Mouse (Mus musculus) liver, embryonic 12.5 days (tissue): Measurements from ENCODE around the gene Lin28a. TPM values are rescaled to one million over a fixed set of nuclear protein-coding genes. Genes with fewer than 3 reads are reported as not detected.

Experiments used
- ATAC-seq: fragments of 200-750 bp; cut with Nextera tagmentation; 2 replicates; pipeline ENCODE4 v1.8.0; 2017; ENCODE audit warnings: moderate number of reproducible peaks, mild to moderate bottlenecking, moderate library complexity
- H3K27ac ChIP-seq: fragments of 300-500 bp; sonication (generic); 2 replicates; pipeline ENCODE4 v1.5.1; 2016; ENCODE audit warnings: mild to moderate bottlenecking
- H3K27me3 ChIP-seq: fragments of 300-500 bp; sonication (generic); replicated peaks from 2 replicates; pipeline ENCODE4 v1.6.1; 2016; ENCODE audit warnings: mild to moderate bottlenecking, moderate library complexity
- H3K36me3 ChIP-seq: fragments of 300-500 bp; sonication (generic); 2 replicates; pipeline ENCODE4 v1.6.1; 2016; ENCODE audit warnings: mild to moderate bottlenecking, moderate library complexity
- H3K4me1 ChIP-seq: fragments of 300-500 bp; sonication (generic); 2 replicates; pipeline ENCODE4 v1.6.1; 2016
- H3K4me2 ChIP-seq: fragments of 300-500 bp; sonication (generic); 2 replicates; pipeline ENCODE4 v1.6.1; 2016; ENCODE audit warnings: mild to moderate bottlenecking, moderate library complexity
- H3K4me3 ChIP-seq: fragments of 300-500 bp; sonication (generic); 2 replicates; pipeline ENCODE4 v1.5.1; 2016; ENCODE audit warnings: mild to moderate bottlenecking, moderate library complexity
- H3K9ac ChIP-seq: fragments of 300-500 bp; sonication (generic); 2 replicates; pipeline ENCODE4 v1.6.1; 2016; ENCODE audit warnings: mild to moderate bottlenecking, moderate library complexity
- H3K9me3 ChIP-seq: fragments of 300-500 bp; sonication (generic); replicated peaks from 2 replicates; pipeline ENCODE4 v1.6.1; 2016; ENCODE audit warnings: mild to moderate bottlenecking, moderate library complexity
- WGBS: fragments of 180-500 bp; shearing (Covaris S2); methylation state at CpG from one replicate; pipeline ENCODE4 v1.1.7; 2016; ENCODE audit not compliant: insufficient replicate concordance; 5-methylcytosine and 5-hydroxymethylcytosine counted together
- polyA plus RNA-seq: library from polyadenylated mRNA; unstranded; fragments of >200 nt; fragmentation: Nextera tagmentation; extraction: Ambion mirVana; gene quantifications from 2 replicates; pipeline ENCODE4 v1.2.1, GENCODE M21; 2016

Lin28a gene
- polyA plus RNA-seq, 1 experiment from 2014 or later = 5.8 TPM

DNA sequence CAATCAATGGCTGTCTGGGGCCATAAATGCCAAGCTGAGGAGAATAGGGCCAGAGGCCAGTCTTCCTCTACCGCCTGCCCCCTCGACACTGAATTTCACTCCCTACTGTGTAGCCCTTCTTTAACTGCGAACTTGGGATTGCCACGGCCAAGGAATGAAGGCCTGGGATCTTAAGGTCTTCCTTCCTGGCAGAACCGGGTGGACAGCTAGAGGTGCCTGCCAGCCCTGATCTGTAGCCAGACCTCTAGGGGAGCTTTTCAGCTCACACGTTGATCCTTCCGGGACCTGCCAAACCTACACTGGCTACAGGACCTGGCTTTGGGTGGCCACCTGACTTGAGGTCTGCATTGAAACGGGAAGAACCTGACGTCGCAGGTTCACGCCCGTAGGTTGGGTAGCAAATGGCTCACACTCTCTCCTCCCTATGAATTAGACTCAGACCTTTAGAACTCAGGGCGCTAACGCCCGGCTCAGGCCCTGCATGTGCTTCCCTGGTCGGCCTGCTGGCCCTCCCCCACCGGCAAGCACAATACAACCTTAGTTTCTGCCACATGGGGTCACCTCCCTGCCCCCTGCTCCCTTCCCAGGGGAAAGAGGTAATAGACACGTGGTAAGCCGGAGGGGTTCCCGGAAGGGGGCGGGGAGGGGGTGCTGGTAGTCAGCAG lies 1.3 kb downstream of the Lin28a start:
- Histone ChIP-seq H3K4me3 (peak overlapping the region; percentile 44), H3K9ac (no peak overlapping the region; the same call in 1 of the 2 replicates), H3K27ac (peak overlapping the region; percentile 65), H3K27me3 (peaks cover 59% of the 10 kb centered on the region), H3K36me3 (no peaks in the 10 kb centered on the region), H3K4me2 (peak overlapping the region; percentile 53), H3K9me3 (no peaks in the 10 kb centered on the region), H3K4me1 (peaks cover 20% of the 10 kb centered on the region)
- peak; percentile 30; the same call in 1 of the 2 replicates for ATAC-seq
- 7% methylated on average over 21 of the region's 21 CpGs for WGBS

DNA sequence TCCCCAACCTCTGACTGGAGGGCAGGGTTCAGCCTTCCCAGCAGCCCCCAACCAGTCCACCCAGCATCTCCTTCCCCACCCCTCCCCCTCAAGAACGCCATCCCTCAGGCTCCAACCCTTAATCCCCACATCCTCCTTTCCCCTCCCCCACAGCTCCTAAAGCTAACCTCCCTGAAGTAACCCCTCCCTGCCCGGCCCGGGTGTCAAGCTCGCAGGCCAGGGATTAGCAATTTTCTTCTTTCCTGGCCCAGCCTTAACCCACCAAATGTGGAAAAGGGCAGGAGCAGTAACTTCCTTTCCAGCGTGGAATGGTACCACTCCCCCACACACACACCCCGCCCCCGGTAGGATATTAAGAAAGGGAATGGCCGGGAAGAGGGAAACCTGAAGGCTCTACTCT lies 1.9 kb downstream of the Lin28a start:
- Histone ChIP-seq H3K9ac (no peak overlapping the region), H3K9me3 (no peaks in the 10 kb centered on the region), H3K4me3 (peak overlapping the region; percentile 44; the same call in 1 of the 2 replicates), H3K27ac (no peak overlapping the region), H3K27me3 (peaks cover 65% of the 10 kb centered on the region), H3K4me1 (peaks cover 26% of the 10 kb centered on the region), H3K4me2 (peak overlapping the region; percentile 53), H3K36me3 (no peaks in the 10 kb centered on the region)
- ATAC-seq = no peak
- WGBS = 6% methylated on average over 8 of the region's 8 CpGs

DNA sequence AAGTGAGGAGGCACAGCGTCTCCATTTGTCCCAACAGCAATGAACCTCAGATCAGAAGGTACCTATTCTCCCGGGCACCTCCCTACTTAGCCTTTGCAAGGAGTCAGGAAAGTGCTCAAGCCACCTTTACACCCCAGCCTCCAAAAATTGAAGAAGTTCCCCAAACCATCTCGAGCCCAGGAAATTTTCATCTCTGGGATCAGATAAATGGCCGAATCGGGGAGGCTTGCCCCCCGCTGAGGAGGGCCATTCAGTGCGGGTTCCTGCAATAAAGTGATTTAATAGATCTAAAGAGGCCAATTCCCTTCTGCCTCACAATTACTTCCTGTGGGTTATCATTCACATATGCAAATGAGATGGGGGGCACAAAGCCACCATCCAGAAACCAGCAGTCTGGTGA lies 2.4 kb downstream of the Lin28a start:
- H3K36me3 ChIP-seq = no peaks in the 10 kb centered on the region
- 19% methylated on average over 7 of the region's 7 CpGs for WGBS
- peaks cover 69% of the 10 kb centered on the region for H3K27me3 ChIP-seq
- no peak overlapping the region for H3K4me3 ChIP-seq
- ATAC-seq = no peak
- H3K4me2 ChIP-seq = peak overlapping the region; percentile 53; the same call in 1 of the 2 replicates
- H3K9ac ChIP-seq = no peak overlapping the region
- no peaks in the 10 kb centered on the region for H3K9me3 ChIP-seq
- H3K4me1 ChIP-seq = peaks cover 31% of the 10 kb centered on the region
- H3K27ac ChIP-seq = no peak overlapping the region

DNA sequence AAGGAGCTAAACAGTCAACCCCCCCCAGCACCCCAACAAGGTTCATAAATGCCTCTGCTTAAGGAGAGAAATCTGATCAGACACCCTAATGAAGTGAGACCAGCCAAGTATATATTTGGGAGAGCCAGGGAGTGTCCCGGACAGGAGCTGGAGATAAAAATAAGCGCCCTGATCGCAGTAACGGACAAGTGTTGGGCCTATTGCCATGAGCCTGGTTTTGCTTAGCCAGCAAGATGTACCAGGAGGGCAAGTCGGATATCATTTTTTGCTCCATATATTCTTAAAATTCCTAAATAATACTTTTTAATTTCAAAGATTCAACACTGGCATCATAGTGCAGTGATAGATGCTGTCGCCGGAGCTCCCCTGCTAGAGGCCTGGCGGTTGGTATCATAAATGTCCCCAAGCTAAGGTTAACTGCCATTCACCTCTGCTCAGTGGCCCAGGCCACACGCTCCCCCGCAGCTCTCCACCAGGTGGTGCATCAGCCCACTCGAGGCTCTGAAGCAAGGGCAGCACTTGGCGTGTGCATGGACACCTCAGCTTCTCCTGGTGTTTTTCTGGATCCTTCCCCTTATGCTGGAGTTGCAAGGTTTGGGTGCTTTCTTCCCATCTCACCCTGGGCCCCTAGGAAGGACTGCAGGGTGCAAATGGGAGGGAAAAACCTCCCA lies 5.6 kb downstream of the Lin28a start:
- Histone ChIP-seq H3K36me3 (no peaks in the 10 kb centered on the region), H3K4me3 (no peak overlapping the region), H3K9ac (no peak overlapping the region), H3K4me2 (no peak overlapping the region), H3K27ac (no peak overlapping the region), H3K27me3 (peaks cover 43% of the 10 kb centered on the region), H3K9me3 (no peaks in the 10 kb centered on the region), H3K4me1 (peaks cover 29% of the 10 kb centered on the region)
- ATAC-seq = no peak
- WGBS = 51% methylated on average over 12 of the region's 12 CpGs

DNA sequence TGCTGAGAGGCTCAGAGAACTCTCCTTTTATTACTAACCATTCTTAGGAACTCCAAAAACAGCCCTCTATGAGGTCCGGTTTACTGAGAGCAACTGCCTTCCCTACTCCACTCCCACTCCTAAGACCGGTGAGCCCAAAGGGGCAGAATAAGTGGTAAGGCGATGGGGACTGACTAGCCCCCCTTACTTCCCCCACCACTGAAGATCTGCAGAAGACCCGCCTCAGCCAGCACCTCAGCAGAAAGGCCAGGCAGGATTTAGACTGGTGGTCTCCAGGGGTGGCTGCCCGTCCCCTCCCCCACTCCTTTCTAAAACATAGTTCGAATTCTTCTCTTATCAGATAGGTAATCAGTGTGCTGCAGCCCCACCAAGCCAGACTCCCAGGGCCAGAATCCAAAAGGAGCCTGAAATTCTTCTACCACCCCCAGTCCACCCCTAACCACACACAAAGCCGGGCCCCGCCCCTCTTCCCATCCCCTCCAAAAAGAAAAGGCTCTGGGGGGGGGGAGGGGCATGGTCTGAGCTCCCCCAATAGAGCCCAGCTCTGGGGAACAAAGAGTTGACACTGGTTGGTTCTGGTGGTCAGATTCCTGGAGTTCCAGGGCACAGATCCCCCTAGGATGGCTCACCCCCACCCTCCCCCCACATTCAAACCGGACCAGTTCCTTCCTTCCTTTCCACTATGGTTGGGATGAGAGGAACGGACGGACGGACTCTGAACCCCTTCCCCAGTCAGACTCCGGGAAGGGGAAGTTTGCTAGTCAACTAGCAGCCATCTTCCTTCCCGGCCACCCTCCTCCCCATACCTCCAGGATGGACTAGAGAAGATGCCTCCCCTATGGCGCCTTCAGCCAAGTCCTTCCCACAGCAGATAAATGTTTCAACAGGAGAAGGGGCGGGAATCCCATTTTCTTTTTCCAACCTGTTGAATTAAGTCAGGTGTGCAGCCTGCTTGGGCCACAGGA lies 6.9 kb downstream of the Lin28a start:
- Histone ChIP-seq H3K4me2 (peak overlapping the region; percentile 44), H3K9me3 (no peaks in the 10 kb centered on the region), H3K27me3 (peaks cover 30% of the 10 kb centered on the region), H3K9ac (peak overlapping the region; percentile 6; the same call in 1 of the 2 replicates), H3K4me1 (peaks cover 22% of the 10 kb centered on the region), H3K36me3 (no peaks in the 10 kb centered on the region), H3K27ac (no peak overlapping the region), H3K4me3 (0 out of 2 replicates have a peak overlapping the region, but pooled peaks have one; percentile 2)
- no peak for ATAC-seq
- WGBS = 10% methylated on average over 16 of the region's 16 CpGs

DNA sequence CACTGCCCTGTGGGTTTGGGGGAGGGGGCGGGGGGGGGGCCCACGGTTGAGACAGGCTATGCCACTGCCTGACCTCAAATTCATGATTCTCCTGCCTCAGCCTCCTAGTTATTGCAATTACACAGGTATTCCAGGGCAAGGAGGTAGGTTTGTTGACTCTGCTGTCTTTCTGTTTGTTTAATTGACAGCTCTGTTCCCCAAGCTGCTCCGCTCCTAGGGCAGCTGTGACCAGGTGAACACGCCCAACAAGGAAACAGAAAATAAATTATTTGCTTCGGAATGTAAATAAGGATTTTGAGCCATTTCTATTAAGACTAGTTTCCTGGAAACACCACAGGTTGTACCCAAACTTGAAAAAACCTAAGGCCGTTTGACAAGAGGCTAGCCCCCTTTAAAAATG lies 8.9 kb downstream of the Lin28a start:
- Histone ChIP-seq H3K9ac (no peak overlapping the region), H3K27ac (no peak overlapping the region), H3K27me3 (peaks cover 14% of the 10 kb centered on the region), H3K4me1 (peaks cover 18% of the 10 kb centered on the region), H3K36me3 (0 out of 2 replicates have a peak, but pooled peaks cover 4% of the 10 kb centered on the region), H3K9me3 (no peaks in the 10 kb centered on the region), H3K4me2 (no peak overlapping the region), H3K4me3 (no peak overlapping the region)
- WGBS = 54% methylated on average over 6 of the region's 6 CpGs
- no peak for ATAC-seq

DNA sequence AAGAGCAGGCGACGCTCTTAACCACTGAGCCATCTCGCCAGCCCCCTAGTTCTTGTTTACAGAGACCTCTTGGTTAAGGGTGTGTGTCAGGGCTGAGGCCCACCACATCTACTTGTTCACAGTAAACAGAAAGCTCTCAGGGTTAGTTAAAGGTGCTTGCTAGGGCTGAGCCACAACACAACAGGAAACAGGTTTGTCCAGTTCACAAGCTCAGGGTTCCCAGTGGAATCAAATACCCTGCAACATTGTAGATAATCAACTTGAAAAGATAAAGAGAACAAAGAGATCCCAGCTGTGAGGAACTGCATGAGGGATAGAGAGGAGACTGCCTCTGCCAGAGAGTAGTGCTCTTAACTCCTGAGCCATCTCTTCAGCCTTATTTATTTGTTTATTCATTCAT lies 11.8 kb downstream of the Lin28a start:
- ATAC-seq = no peak
- Histone ChIP-seq H3K4me1 (peaks cover 10% of the 10 kb centered on the region), H3K36me3 (0 out of 2 replicates have a peak, but pooled peaks cover 4% of the 10 kb centered on the region), H3K9me3 (no peaks in the 10 kb centered on the region), H3K4me3 (no peak overlapping the region), H3K9ac (no peak overlapping the region), H3K27ac (no peak overlapping the region), H3K4me2 (no peak overlapping the region), H3K27me3 (peaks cover 5% of the 10 kb centered on the region)
- WGBS = 76% methylated on average over 3 of the region's 3 CpGs

DNA sequence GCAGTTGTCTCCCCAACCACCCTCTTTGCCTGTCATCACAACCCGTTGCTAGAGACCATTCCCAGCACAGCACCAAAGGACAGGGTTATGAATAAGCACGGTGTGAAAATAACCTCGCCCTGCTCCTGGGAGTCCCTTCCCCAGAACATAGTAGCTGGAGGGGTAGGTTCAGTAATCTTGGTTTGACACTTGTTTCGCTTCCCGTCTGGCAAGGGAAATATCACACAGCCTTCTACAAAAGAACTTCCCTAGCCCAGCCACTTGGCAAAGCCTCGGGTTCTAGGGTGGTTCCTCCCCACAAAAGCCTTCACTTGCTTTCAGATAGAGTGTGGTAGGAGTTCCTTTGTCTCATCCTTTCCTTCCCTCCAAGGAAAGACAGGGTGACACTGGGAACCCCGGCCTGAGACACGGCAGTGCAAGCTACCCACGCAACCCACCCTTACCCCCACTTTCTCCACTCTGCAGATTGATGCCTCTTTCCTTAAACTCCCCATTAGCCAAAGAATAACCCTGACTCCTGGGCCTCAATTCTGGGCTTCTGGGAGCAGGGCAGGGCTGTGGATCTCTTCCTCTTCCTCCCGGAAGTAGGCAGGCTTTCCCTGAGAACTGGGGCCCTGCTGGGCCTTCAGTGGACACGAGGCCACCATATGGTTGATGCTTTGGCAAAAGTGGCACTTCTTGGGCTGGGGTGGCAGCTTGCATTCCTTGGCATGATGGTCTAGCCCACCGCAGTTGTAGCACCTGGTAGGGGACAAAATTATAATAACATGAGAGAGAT lies 12.9 kb downstream of the Lin28a start:
- no peak overlapping the region for H3K9ac ChIP-seq
- 64% methylated on average over 12 of the region's 12 CpGs for WGBS
- no peak overlapping the region for H3K4me2 ChIP-seq
- peaks cover 8% of the 10 kb centered on the region for H3K4me1 ChIP-seq
- no peak overlapping the region for H3K27ac ChIP-seq
- no peak for ATAC-seq
- no peak overlapping the region for H3K4me3 ChIP-seq
- H3K9me3 ChIP-seq = no peaks in the 10 kb centered on the region
- no peaks in the 10 kb centered on the region for H3K27me3 ChIP-seq
- H3K36me3 ChIP-seq = 0 out of 2 replicates have a peak, but pooled peaks cover 4% of the 10 kb centered on the region

DNA sequence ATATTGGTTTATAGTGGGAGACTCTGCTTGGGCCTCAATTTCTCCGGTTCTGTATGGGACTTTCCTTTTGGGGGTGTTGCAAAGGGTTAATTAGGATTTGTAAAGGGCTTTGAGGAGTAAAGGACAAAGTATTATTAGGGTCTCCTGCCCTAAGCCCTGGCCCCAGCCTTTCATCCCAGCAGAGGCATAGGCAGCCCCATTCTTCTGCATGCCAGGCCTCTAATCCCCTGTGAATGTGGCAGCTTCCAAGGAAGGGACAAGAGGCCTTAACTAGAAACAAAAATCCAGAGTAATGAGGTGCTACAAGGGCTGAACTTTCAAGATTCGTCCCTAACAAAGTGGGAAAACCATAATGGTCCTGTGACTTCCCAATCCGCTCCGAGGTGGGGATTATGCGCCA lies 15.7 kb downstream of the Lin28a start:
- 69% methylated on average over 5 of the region's 5 CpGs for WGBS
- peaks cover 22% of the 10 kb centered on the region for H3K4me1 ChIP-seq

DNA sequence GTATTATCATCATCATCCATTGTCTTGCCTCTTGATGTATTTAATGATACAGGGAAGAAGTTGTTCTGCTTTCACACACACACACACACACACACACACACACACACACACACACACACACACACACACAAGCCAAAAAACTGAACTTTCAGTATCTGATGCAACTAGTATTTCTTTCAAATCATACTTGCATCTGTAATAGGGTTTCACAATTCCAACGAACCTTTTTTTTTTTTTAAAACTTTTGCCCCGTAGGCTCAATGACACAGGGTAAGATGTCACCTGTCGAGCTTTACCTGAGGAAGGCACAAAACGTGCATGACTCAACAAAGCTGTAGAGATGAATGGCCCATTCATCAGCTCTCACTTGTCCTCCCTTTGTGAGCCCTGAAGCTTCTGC lies 16.4 kb downstream of the Lin28a start:
- H3K4me1 ChIP-seq = peaks cover 22% of the 10 kb centered on the region
- no peak for ATAC-seq
- no peaks in the 10 kb centered on the region for H3K9me3 ChIP-seq
- H3K4me3 ChIP-seq = no peak overlapping the region
- peaks cover 15% of the 10 kb centered on the region for H3K36me3 ChIP-seq
- no peaks in the 10 kb centered on the region for H3K27me3 ChIP-seq
- H3K4me2 ChIP-seq = no peak overlapping the region
- no peak overlapping the region for H3K9ac ChIP-seq
- no peak overlapping the region for H3K27ac ChIP-seq
- WGBS = 64% methylated on average over 4 of the region's 4 CpGs

More for the DNA sequence above, 15.7 kb downstream of the Lin28a start:
- Histone ChIP-seq H3K27me3 (no peaks in the 10 kb centered on the region), H3K27ac (no peak overlapping the region), H3K9me3 (no peaks in the 10 kb centered on the region), H3K4me2 (no peak overlapping the region), H3K36me3 (peaks cover 12% of the 10 kb centered on the region), H3K4me3 (no peak overlapping the region), H3K9ac (no peak overlapping the region)
- ATAC-seq = no peak

DNA sequence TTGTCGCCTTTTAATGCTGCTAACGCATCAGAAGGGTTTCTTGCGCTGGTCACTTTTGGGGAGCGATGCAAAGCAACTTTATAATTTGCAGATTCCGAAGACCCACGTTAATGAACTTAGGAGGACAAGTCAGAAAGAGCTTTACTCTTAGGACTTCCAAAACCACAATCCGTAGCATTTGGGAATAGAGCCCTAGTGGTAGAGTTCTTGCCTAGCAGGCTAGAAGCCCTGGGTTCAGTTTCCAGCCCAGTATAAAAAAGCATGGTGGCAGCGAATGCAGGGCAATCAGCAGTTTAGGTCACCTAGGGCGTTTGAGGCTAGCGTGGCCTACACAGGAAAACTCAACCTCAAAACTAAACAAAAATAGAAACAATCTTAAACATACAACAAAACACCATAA lies 16.9 kb downstream of the Lin28a start:
- Histone ChIP-seq H3K27ac (no peak overlapping the region), H3K9me3 (no peaks in the 10 kb centered on the region), H3K27me3 (no peaks in the 10 kb centered on the region), H3K36me3 (peaks cover 21% of the 10 kb centered on the region), H3K9ac (no peak overlapping the region), H3K4me1 (peaks cover 22% of the 10 kb centered on the region), H3K4me2 (peak overlapping the region; percentile 80; the same call in 1 of the 2 replicates), H3K4me3 (no peak overlapping the region)
- WGBS = 60% methylated on average over 10 of the region's 10 CpGs
- ATAC-seq = no peak
